Mouse (Mus musculus) stomach, postnatal 0 days (tissue): ENCODE measurements around the gene Akr1b10. TPM values are rescaled to one million over a fixed set of nuclear protein-coding genes. Genes with fewer than 3 reads are reported as not detected.

ENCODE experiments used
- ATAC-seq: fragments of 200-750 bp; cut with Nextera tagmentation; 2 replicates; pipeline ENCODE4 v1.8.0; 2017; ENCODE audit not compliant: low FRiP score, low TSS enrichment
- DNase-seq: peaks from one replicate; pipeline ENCODE4 v3.0.0-alpha.2; 2016; ENCODE audit warnings: low spot score
- H3K27ac ChIP-seq: fragments of 300-500 bp; sonication (generic); replicated peaks from 2 replicates; pipeline ENCODE4 v1.5.1; 2014; ENCODE audit warnings: mild to moderate bottlenecking, control low read depth
- H3K27me3 ChIP-seq: fragments of 300-500 bp; sonication (generic); 2 replicates; pipeline ENCODE4 v1.6.1; 2014; ENCODE audit warnings: low read length; ENCODE audit not compliant: control insufficient read depth, insufficient read depth
- H3K36me3 ChIP-seq: fragments of 300-500 bp; sonication (generic); 2 replicates; pipeline ENCODE4 v1.6.1; 2014; ENCODE audit warnings: low read length, mixed read lengths; ENCODE audit not compliant: control insufficient read depth, insufficient read depth
- H3K4me1 ChIP-seq: fragments of 300-500 bp; sonication (generic); replicated peaks from 2 replicates; pipeline ENCODE4 v1.6.1; 2014; ENCODE audit warnings: antibody characterized with exemption; ENCODE audit not compliant: control insufficient read depth, insufficient read depth
- H3K4me2 ChIP-seq: fragments of 300-500 bp; sonication (generic); replicated peaks from 2 replicates; pipeline ENCODE4 v1.6.1; 2014; ENCODE audit warnings: low read depth, mild to moderate bottlenecking, control low read depth, moderate library complexity
- H3K4me3 ChIP-seq: fragments of 300-500 bp; sonication (generic); 2 replicates; pipeline ENCODE4 v1.5.1; 2014; ENCODE audit warnings: low read depth, low read length, control low read depth
- H3K9ac ChIP-seq: fragments of 300-500 bp; sonication (generic); 2 replicates; pipeline ENCODE4 v1.6.1; 2014; ENCODE audit warnings: mild to moderate bottlenecking, low read length, control low read depth, mixed read lengths
- H3K9me3 ChIP-seq: fragments of 300-500 bp; sonication (generic); 2 replicates; pipeline ENCODE4 v1.6.1; 2016; ENCODE audit warnings: low read length; ENCODE audit not compliant: control insufficient read depth
- CTCF ChIP-seq: IDR thresholded peaks from 2 replicates; pipeline ENCODE4 v1.5.1; 2016; ENCODE audit warnings: antibody characterized with exemption, low read depth, mild to moderate bottlenecking, moderate library complexity
- EP300 ChIP-seq: optimal IDR thresholded peaks from 2 replicates; pipeline ENCODE3; 2016; ENCODE audit warnings: antibody characterized with exemption
- WGBS: fragments of 180-500 bp; shearing (Covaris S2); extraction: QIAGEN DNeasy Blood & Tissue Kit; methylation state at CpG from one replicate; pipeline ENCODE4 v1.1.7; 2014; 5-methylcytosine and 5-hydroxymethylcytosine counted together
- polyA plus RNA-seq: library from polyadenylated mRNA; unstranded; fragments of >200 nt; fragmentation: Nextera tagmentation; extraction: Ambion mirVana; gene quantifications from 2 replicates; pipeline ENCODE4 v1.2.1, GENCODE M21; 2015

Akr1b10 gene
- polyA plus RNA-seq, 1 experiment from 2014 or later, result 18.3 TPM

DNA sequence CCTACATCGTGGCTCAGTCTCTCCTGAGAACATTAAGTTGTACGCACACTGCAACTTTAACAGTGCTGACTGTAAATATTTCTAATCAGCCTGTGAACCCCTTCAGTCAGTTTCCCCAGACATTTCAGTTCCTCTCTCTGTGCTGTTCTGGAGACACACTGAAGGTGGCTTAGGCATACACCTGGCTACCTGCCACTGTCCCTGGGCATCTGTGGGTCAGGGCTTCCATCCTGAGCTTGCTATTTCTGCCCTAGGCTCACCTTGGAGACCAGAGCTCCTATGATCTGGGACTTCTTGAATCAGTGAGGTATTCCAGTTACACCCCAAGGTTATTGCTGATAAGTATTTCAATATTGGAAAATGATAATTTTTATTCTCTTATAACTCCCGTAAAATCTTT is 31.6 kb upstream of the Akr1b10 start:
- H3K4me3 ChIP-seq, result no peak overlapping the region
- H3K27ac ChIP-seq, result no peak overlapping the region
- no peak overlapping the region for H3K9ac ChIP-seq
- 90% methylated on average over 3 of the region's 3 CpGs for WGBS
- H3K9me3 ChIP-seq, result no peaks in the 10 kb centered on the region
- H3K27me3 ChIP-seq, result no peaks in the 10 kb centered on the region
- no peak for DNase-seq
- ATAC-seq, result no peak
- no peak overlapping the region for H3K4me2 ChIP-seq
- no peaks in the 10 kb centered on the region for H3K36me3 ChIP-seq
- no peaks in the 10 kb centered on the region for H3K4me1 ChIP-seq
- TF ChIP-seq CTCF (no peak), EP300 (no peak)

DNA sequence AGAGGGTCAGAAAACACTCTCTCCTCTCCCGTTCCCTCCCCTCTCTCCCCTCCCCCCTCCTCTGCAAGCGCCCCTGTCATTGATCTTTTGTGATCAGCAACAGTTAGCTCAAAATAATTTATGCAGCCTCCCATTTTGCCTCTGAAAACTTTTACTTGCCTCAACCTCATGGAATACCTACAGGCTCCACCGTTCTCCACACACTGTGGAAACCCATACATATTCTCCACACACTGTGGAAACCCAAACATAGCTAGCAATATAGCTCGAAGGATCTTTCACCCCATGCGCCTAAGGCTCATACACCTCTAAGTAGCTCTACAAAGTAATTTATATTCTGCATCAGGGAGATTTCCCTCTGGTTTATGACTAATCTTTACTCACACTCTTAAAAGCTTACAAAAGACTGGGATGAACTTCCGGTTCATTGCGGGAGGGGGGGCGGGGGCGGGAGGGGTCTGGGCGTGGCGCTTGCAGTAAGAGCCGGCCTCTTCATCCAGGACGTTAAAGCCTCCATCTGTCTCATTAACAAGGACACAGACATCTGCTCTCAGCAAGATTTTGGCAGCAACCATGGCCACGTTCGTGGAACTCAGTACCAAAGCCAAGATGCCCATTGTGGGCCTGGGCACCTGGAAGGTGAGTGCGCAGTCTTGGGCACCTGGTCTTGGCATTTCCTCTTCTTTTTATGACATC is 30.2 kb upstream of the Akr1b10 start, which contains the start of gene Akr1b8:
Akr1b8 (plus strand) TSS at position 462 of the 696 bp plus-strand sequence.
- Histone ChIP-seq H3K27me3 (no peaks in the 10 kb centered on the region), H3K9me3 (no peaks in the 10 kb centered on the region), H3K36me3 (no peaks in the 10 kb centered on the region), H3K4me1 (no peaks in the 10 kb centered on the region), H3K27ac (peak within 1 kb of the TSS; percentile 20; the same call in 1 of the 2 replicates), H3K4me2 (peak within 1 kb of the TSS; percentile 42; the same call in 1 of the 2 replicates), H3K9ac (no peak within 1 kb of the TSS), H3K4me3 (0 out of 2 replicates have a peak within 1 kb of the TSS, but pooled peaks have one; percentile 12)
- WGBS, result 12% methylated on average over 16 of the region's 16 CpGs
- peak; percentile 47; the same call in 1 of the 2 replicates for ATAC-seq
- peak; percentile 73 for DNase-seq
- TF ChIP-seq CTCF (no peak), EP300 (no peak)

DNA sequence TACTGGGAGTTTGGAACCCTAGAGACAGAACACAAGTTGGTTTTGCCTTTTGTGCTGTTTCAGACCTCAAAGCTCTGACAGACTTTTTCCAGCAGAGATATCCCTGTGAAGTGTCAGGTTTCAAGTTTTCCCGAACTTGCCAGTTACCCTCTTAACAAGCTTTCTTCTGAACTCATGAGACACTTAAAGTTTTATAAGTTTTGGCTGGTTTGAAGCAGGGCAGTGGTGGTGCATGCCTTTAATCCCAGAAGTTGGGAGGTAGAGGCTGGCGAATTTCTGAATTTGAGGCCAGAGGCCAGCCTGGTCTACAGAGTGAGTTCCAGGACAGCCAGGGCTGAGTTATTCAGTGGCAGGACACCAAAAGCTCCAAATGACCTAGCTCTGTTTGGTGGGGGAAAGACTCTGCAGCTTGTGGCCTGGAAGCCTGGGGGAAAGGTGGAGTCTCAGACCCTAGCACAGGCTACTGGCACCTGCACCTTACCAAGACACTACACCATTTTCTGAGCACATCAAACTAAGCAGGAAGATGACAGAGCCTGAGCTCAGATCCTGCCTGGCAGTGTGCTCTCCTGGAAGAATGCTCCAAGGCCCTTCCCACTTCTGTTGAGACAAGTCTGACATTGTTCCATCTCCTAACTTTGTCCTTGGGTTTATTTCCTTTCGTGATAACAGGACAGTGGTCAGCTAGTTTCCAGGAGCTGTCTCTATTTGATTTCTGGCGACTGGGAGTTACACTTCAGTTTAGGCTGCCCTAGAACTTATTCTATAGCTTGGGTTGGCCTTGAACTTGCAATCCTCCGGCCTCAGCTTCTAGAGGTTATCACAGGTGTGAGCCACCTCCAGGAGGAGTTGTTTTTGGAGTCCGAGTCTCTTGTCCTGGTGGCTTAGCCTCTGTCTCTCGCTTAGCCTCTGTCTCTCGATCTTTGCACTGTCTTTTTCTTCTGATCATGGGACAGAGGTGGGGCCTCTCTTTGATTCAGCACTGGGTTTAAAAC is 29.4 kb upstream of the Akr1b10 start:
- no peak for TF ChIP-seq EP300
- TF ChIP-seq CTCF, result no peak
- ATAC-seq, result no peak

DNA sequence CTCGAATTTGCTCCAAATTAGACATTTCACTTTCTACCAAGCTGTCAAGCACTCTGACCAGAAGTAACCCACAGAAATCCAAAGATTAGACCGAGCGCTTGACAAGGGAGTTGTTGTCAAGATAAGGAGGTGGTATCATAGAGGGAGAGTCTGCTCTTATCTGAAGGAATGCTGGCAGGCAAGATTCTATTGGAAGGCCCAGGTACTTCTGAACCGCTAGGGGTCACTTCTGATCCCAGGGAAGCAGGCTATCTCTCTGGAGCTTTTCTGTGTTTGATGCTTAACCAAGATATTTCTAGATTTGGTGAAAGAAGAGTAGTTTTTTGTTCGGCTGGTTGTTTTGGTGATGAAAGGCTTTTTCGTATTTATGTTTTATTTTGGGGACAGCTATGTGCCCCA is 28.7 kb upstream of the Akr1b10 start:
- H3K4me3 ChIP-seq, result no peak overlapping the region
- ATAC-seq (no peak), DNase-seq (no peak)
- WGBS, result 54% methylated on average over 6 of the region's 6 CpGs
- no peak overlapping the region for H3K4me2 ChIP-seq
- H3K27me3 ChIP-seq, result no peaks in the 10 kb centered on the region
- H3K9ac ChIP-seq, result no peak overlapping the region
- TF ChIP-seq EP300 (no peak), CTCF (peak; percentile 53)
- H3K27ac ChIP-seq, result no peak overlapping the region
- no peaks in the 10 kb centered on the region for H3K4me1 ChIP-seq
- no peaks in the 10 kb centered on the region for H3K9me3 ChIP-seq
- H3K36me3 ChIP-seq, result no peaks in the 10 kb centered on the region

More for the DNA sequence above, 29.4 kb upstream of the Akr1b10 start:
- Histone ChIP-seq H3K27me3 (no peaks in the 10 kb centered on the region), H3K4me3 (no peak overlapping the region), H3K9ac (no peak overlapping the region), H3K9me3 (no peaks in the 10 kb centered on the region), H3K4me2 (peak overlapping the region; percentile 42; the same call in 1 of the 2 replicates), H3K27ac (peak overlapping the region; percentile 20; the same call in 1 of the 2 replicates), H3K36me3 (no peaks in the 10 kb centered on the region), H3K4me1 (no peaks in the 10 kb centered on the region)
- no peak for DNase-seq
- 69% methylated on average over 8 of the region's 8 CpGs for WGBS

DNA sequence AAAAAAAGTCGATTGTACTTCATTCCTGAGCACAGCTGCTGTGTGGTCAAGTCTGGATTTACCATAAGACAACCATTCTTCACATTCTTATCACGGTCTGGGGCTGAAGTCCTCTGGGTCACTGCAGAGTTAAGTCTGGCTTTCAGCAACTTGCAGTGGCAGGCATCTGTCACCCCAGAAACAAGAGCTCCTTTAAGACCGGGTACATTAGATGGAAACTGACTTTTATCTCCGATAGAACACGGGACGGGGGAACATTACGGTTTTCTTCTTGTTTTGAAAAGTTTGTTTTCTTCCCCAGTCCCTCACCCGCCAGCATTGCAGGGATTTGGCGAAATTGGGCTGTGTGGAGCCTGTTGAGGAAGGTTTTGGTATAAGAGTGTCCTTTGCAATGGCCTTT is 28.2 kb upstream of the Akr1b10 start:
- TF ChIP-seq EP300 (no peak), CTCF (no peak)
- 82% methylated on average over 9 of the region's 9 CpGs for WGBS
- no peak overlapping the region for H3K4me2 ChIP-seq
- no peaks in the 10 kb centered on the region for H3K27me3 ChIP-seq
- H3K36me3 ChIP-seq, result no peaks in the 10 kb centered on the region
- no peak overlapping the region for H3K27ac ChIP-seq
- no peaks in the 10 kb centered on the region for H3K4me1 ChIP-seq
- H3K9me3 ChIP-seq, result no peaks in the 10 kb centered on the region
- no peak overlapping the region for H3K9ac ChIP-seq
- DNase-seq, result no peak
- no peak for ATAC-seq
- no peak overlapping the region for H3K4me3 ChIP-seq
